Mouse (Mus musculus) liver, embryonic 11.5 days (tissue): ENCODE measurements around the gene Crtc1. TPM values are rescaled to one million over a fixed set of nuclear protein-coding genes. Genes with fewer than 3 reads are reported as not detected.

Experiments used
- polyA plus RNA-seq: library from polyadenylated mRNA; unstranded; fragments of >200 nt; fragmentation: Nextera tagmentation; extraction: Ambion mirVana; gene quantifications from 2 replicates; pipeline ENCODE4 v1.2.1, GENCODE M21; 2014

Gene Crtc1
- polyA plus RNA-seq, 1 experiment from 2014 or later: 11.3 TPM

Other genes with a start within 250 kb of the Crtc1 start
- gene Slc25a42, start 227.3 kb downstream of the Crtc1 start, polyA plus RNA-seq: 7.1 and 7.9 TPM in 2 replicates
- gene Sugp2, start 205.4 kb downstream of the Crtc1 start, polyA plus RNA-seq: 33.0 and 40.8 TPM in 2 replicates
- 34.8 and 35.0 TPM in 2 replicates for gene Armc6, start 205.1 kb downstream of the Crtc1 start, polyA plus RNA-seq
- 33.9 and 37.9 TPM in 2 replicates for gene Homer3, start 156.8 kb downstream of the Crtc1 start, polyA plus RNA-seq
- 56.5 and 59.1 TPM in 2 replicates for gene Ddx49, start 137.1 kb downstream of the Crtc1 start, polyA plus RNA-seq
- 281 and 298 TPM in 2 replicates for gene Cope, start 137.1 kb downstream of the Crtc1 start, polyA plus RNA-seq
- gene Cers1, start 123.8 kb downstream of the Crtc1 start, polyA plus RNA-seq: 1.1 and 1.2 TPM in 2 replicates
- 1.6 and 2.6 TPM in 2 replicates for gene Gdf1, start 109.8 kb downstream of the Crtc1 start, polyA plus RNA-seq
- 21.1 and 23.7 TPM in 2 replicates for gene Upf1, start 86.3 kb downstream of the Crtc1 start, polyA plus RNA-seq
- 0.43 and 0.48 TPM in 2 replicates for gene Comp, start 66.0 kb downstream of the Crtc1 start, polyA plus RNA-seq
- gene Klhl26, start 37.4 kb upstream of the Crtc1 start, polyA plus RNA-seq: 13.0 and 16.8 TPM in 2 replicates
- gene Tmem59l, start 47.8 kb upstream of the Crtc1 start, polyA plus RNA-seq: 0.87 and 1.1 TPM in 2 replicates
- 3.8 and 5.4 TPM in 2 replicates for gene Crlf1, start 53.6 kb upstream of the Crtc1 start, polyA plus RNA-seq
- gene Rex1bd, start 67.2 kb upstream of the Crtc1 start, polyA plus RNA-seq: 113 and 120 TPM in 2 replicates
- gene Uba52, start 71.2 kb upstream of the Crtc1 start, polyA plus RNA-seq: 1,024 and 1,077 TPM in 2 replicates
- 261 and 285 TPM in 2 replicates for gene Fkbp8, start 88.1 kb upstream of the Crtc1 start, polyA plus RNA-seq
- 68.8 and 75.2 TPM in 2 replicates for gene Kxd1, start 88.4 kb upstream of the Crtc1 start, polyA plus RNA-seq
- 20.3 and 20.7 TPM in 2 replicates for gene Ell, start 99.9 kb upstream of the Crtc1 start, polyA plus RNA-seq
- gene Isyna1, start 154.8 kb upstream of the Crtc1 start, polyA plus RNA-seq: 177 and 188 TPM in 2 replicates
- 144 and 173 TPM in 2 replicates for gene Ssbp4, start 169.3 kb upstream of the Crtc1 start, polyA plus RNA-seq
- gene Lrrc25, start 176.6 kb upstream of the Crtc1 start, polyA plus RNA-seq: 4.5 and 5.3 TPM in 2 replicates
- gene Gdf15, start 192.9 kb upstream of the Crtc1 start, polyA plus RNA-seq: 4.2 and 4.9 TPM in 2 replicates
- gene Pgpep1, start 220.8 kb upstream of the Crtc1 start, polyA plus RNA-seq: 33.7 and 34.6 TPM in 2 replicates
- 342 and 357 TPM in 2 replicates for gene Lsm4, start 233.7 kb upstream of the Crtc1 start, polyA plus RNA-seq